Mouse (Mus musculus) heart, embryonic 14.5 days (tissue): ENCODE results near the gene Lmo3. TPM values are rescaled to one million over a fixed set of nuclear protein-coding genes. Genes with fewer than 3 reads are reported as not detected.

Experiments used
- ATAC-seq: fragments of 200-750 bp; cut with Nextera tagmentation; 2 replicates; pipeline ENCODE4 v1.8.0; 2017; ENCODE audit warnings: low read depth, moderate TSS enrichment; ENCODE audit not compliant: insufficient number of reproducible peaks, insufficient read depth, low FRiP score
- H3K27ac ChIP-seq, 2 experiments: fragments of 200-500 bp in 1 of 2; fragments of 300-500 bp in 1 of 2; sonication (generic) in 1 of 2; replicated peaks in 1 of 2; 2 replicates each; pipeline ENCODE4 v1.5.1; 2012 to 2014; ENCODE audit warnings: low read depth in 2 of 2, low read length in 2 of 2, control low read depth in 1 of 2, mild to moderate bottlenecking in 1 of 2, mixed read lengths in 1 of 2; ENCODE audit not compliant: control insufficient read depth in 1 of 2, insufficient read depth in 1 of 2
- H3K27me3 ChIP-seq: fragments of 300-500 bp; sonication (generic); 2 replicates; pipeline ENCODE4 v1.6.1; 2014; ENCODE audit warnings: mild to moderate bottlenecking, low read length, control low read depth; ENCODE audit not compliant: control insufficient read depth, insufficient read depth
- H3K36me3 ChIP-seq: fragments of 300-500 bp; sonication (generic); 2 replicates; pipeline ENCODE4 v1.6.1; 2014; ENCODE audit warnings: mild to moderate bottlenecking, control low read depth, low read length, mixed read lengths; ENCODE audit not compliant: control insufficient read depth, insufficient read depth
- H3K4me1 ChIP-seq, 2 experiments: fragments of 200-500 bp in 1 of 2; fragments of 300-500 bp in 1 of 2; sonication (generic) in 1 of 2; 2 replicates each; pipeline ENCODE4 v1.6.1; 2012 to 2014; ENCODE audit warnings: low read length in 2 of 2, control low read depth in 1 of 2, mixed read lengths in 1 of 2; ENCODE audit not compliant: control insufficient read depth in 2 of 2, insufficient read depth in 2 of 2
- H3K4me2 ChIP-seq: fragments of 300-500 bp; sonication (generic); 2 replicates; pipeline ENCODE4 v1.6.1; 2014; ENCODE audit warnings: mild to moderate bottlenecking, low read length
- H3K4me3 ChIP-seq, 2 experiments: fragments of 200-500 bp in 1 of 2; fragments of 300-500 bp in 1 of 2; sonication (generic) in 1 of 2; 2 replicates each; pipeline ENCODE4 v1.5.1; 2012 to 2014; ENCODE audit warnings: low read length in 2 of 2, mild to moderate bottlenecking in 2 of 2, control low read depth in 1 of 2, low read depth in 1 of 2, moderate library complexity in 1 of 2; ENCODE audit not compliant: control insufficient read depth in 1 of 2, insufficient read depth in 1 of 2
- H3K9ac ChIP-seq: fragments of 300-500 bp; sonication (generic); 2 replicates; pipeline ENCODE4 v1.6.1; 2014; ENCODE audit warnings: mild to moderate bottlenecking, low read length
- H3K9me3 ChIP-seq: fragments of 300-500 bp; sonication (generic); 2 replicates; pipeline ENCODE4 v1.6.1; 2016; ENCODE audit warnings: low read length, control low read depth; ENCODE audit not compliant: control insufficient read depth
- WGBS: fragments of 180-500 bp; shearing (Covaris S2); extraction: QIAGEN DNeasy Blood & Tissue Kit; methylation state at CpG from one replicate; pipeline ENCODE4 v1.1.7; 2014; 5-methylcytosine and 5-hydroxymethylcytosine counted together
- polyA plus RNA-seq: library from polyadenylated mRNA; unstranded; fragments of >200 nt; fragmentation: Nextera tagmentation; extraction: Ambion mirVana; gene quantifications from 2 replicates; pipeline ENCODE4 v1.2.1, GENCODE M21; 2014

The Lmo3 gene
- polyA plus RNA-seq, 1 experiment from 2014 or later = 1.9 TPM

- H3K27me3 ChIP-seq = no peaks in the 10 kb centered on the region
- H3K36me3 ChIP-seq = no peaks in the 10 kb centered on the region
- WGBS = 77% methylated on average over 4 of the region's 4 CpGs
- peaks cover 5% of the 10 kb centered on the region for H3K9me3 ChIP-seq
- no peak overlapping the region for H3K9ac ChIP-seq
- H3K4me3 ChIP-seq = no peak overlapping the region
- H3K4me1 ChIP-seq = no peaks in the 10 kb centered on the region
- ATAC-seq = no peak
- no peak overlapping the region for H3K27ac ChIP-seq
- no peak overlapping the region for H3K4me2 ChIP-seq
These were observed 235.2 kb downstream of the Lmo3 start for GRCm38 (mm10) chr6:138346558-138346957.

GRCm38 (mm10) chr6:138335858-138336257 lies 245.9 kb downstream of the Lmo3 start:
- Histone ChIP-seq H3K4me3 (no peak overlapping the region), H3K4me2 (no peak overlapping the region), H3K27ac (no peak overlapping the region), H3K9me3 (no peaks in the 10 kb centered on the region), H3K4me1 (peaks cover 0 to 6% of the 10 kb centered on the region in 2 experiments; a peak in 2 of 4 replicates), H3K9ac (no peak overlapping the region), H3K36me3 (no peaks in the 10 kb centered on the region), H3K27me3 (no peaks in the 10 kb centered on the region)
- no peak for ATAC-seq
- WGBS = 76% methylated on average over 4 of the region's 4 CpGs

DNA sequence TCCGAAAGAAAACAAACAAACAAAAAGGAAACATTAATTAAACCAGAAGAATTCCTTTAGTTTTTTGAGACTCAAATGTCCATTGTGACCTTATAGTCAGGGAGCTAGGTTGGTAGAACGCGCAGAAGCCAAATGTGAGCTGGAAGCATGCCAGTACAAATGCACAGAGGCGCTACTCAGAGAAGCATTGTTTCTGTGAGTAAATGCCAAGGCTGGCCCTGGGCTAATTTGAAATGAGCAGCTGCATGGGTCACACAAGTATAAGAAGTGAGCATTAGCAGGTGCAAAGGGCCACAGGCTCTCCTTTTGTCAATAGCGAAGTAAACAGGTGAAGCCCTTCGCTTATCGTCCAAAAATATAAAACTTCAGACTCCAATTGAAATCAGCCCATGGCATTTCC lies 247.8 kb downstream of the Lmo3 start:
- no peak overlapping the region for H3K27ac ChIP-seq
- no peak for ATAC-seq
- H3K36me3 ChIP-seq = no peaks in the 10 kb centered on the region
- no peaks in the 10 kb centered on the region for H3K9me3 ChIP-seq
- no peak overlapping the region for H3K9ac ChIP-seq
- 74% methylated on average over 7 of the region's 7 CpGs for WGBS
- H3K4me2 ChIP-seq = no peak overlapping the region
- H3K27me3 ChIP-seq = no peaks in the 10 kb centered on the region
- no peak overlapping the region for H3K4me3 ChIP-seq
- peaks cover 0 to 6% of the 10 kb centered on the region in 2 experiments; a peak in 2 of 4 replicates for H3K4me1 ChIP-seq

- 0 out of 2 replicates have a peak, but pooled peaks cover 3% of the 10 kb centered on the region for H3K9me3 ChIP-seq
- peaks cover 0 to 9% of the 10 kb centered on the region in 2 experiments; a peak in 2 of 4 replicates for H3K4me1 ChIP-seq
- WGBS = 33% methylated on average over 3 of the region's 3 CpGs
- H3K36me3 ChIP-seq = no peaks in the 10 kb centered on the region
- H3K9ac ChIP-seq = no peak overlapping the region
- no peak overlapping the region for H3K4me2 ChIP-seq
- H3K27ac ChIP-seq = peak overlapping the region in 1 of 2 experiments; percentile 39; a peak in 1 of 4 replicates
- no peaks in the 10 kb centered on the region for H3K27me3 ChIP-seq
- no peak overlapping the region for H3K4me3 ChIP-seq
- ATAC-seq = no peak
These were observed 255.9 kb downstream of the Lmo3 start for GRCm38 (mm10) chr6:138325744-138326400.

DNA sequence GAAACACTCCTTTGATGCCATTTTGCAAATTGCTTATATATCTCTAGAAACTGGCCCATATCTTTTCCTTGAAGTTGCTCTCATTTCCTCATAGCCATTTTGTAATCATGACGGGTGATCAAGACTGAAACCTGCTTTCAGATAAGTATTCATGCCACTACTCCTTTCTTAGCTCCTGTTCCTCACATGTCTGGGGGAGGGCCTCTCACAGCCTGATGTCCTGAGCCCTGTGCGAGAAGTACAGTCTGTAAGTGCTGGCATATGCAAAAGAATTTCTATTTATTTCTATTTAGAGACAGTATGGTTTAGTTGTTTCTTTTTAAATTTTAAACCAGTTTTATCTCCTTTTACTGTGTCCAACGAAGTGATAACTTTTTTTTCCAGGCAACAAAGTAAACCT lies 256.6 kb downstream of the Lmo3 start:
- no peak for ATAC-seq
- Histone ChIP-seq H3K36me3 (no peaks in the 10 kb centered on the region), H3K27ac (no peak overlapping the region), H3K9me3 (0 out of 2 replicates have a peak, but pooled peaks cover 3% of the 10 kb centered on the region), H3K4me3 (no peak overlapping the region), H3K9ac (no peak overlapping the region), H3K4me2 (no peak overlapping the region), H3K4me1 (peaks cover 0 to 9% of the 10 kb centered on the region in 2 experiments; a peak in 2 of 4 replicates), H3K27me3 (no peaks in the 10 kb centered on the region)
- 45% methylated on average over 3 of the region's 3 CpGs for WGBS

DNA sequence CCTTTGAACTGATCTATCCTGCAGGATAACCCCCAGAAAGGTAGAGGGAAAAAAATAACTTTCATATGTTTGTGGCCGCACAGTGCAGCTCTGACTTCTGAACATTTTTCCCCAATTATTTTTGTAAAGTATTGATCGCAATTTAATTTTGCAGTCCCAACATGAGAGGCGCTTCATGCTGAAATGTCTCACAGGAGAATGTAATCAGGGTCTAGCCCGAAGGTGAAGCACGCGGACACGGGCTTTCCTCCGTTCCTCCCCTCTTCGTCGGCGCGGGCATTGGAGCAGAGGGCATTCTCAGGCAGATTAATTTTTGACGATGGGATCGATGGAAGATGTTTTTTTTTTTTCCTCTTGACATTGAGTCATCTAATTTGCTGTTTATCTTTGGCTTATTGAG lies 258.4 kb downstream of the Lmo3 start:
- Histone ChIP-seq H3K9me3 (0 out of 2 replicates have a peak, but pooled peaks cover 3% of the 10 kb centered on the region), H3K4me1 (peaks cover 0 to 9% of the 10 kb centered on the region in 2 experiments; a peak in 2 of 4 replicates), H3K9ac (no peak overlapping the region), H3K36me3 (no peaks in the 10 kb centered on the region), H3K4me2 (no peak overlapping the region), H3K27me3 (no peaks in the 10 kb centered on the region), H3K27ac (no peak overlapping the region), H3K4me3 (no peak overlapping the region)
- 94% methylated on average over 14 of the region's 14 CpGs for whole genome bisulfite sequencing
- no peak for ATAC-seq

- 72% methylated on average over 8 of the region's 8 CpGs for WGBS
- H3K27ac ChIP-seq = no peak overlapping the region
- ATAC-seq = no peak
- H3K4me2 ChIP-seq = no peak overlapping the region
- no peaks in the 10 kb centered on the region for H3K36me3 ChIP-seq
- 0 out of 4 replicates have a peak, but pooled peaks cover 0 to under 1% of the 10 kb centered on the region in 2 experiments for H3K4me1 ChIP-seq
- H3K27me3 ChIP-seq = no peaks in the 10 kb centered on the region
- H3K4me3 ChIP-seq = no peak overlapping the region
- H3K9ac ChIP-seq = no peak overlapping the region
- 0 out of 2 replicates have a peak, but pooled peaks cover 3% of the 10 kb centered on the region for H3K9me3 ChIP-seq
These were observed 261.5 kb downstream of the Lmo3 start for GRCm38 (mm10) chr6:138320190-138320737.
